Mouse (Mus musculus) embryo, embryonic 10 days (tissue): ENCODE results near the gene Mlip.

Experiments used
- DNase-seq: peaks from one replicate; pipeline ENCODE4 v3.0.0-alpha.2; 2015; ENCODE audit warnings: low spot score

Mlip gene

GRCm38 (mm10) chr9:77347704-77348103, 5.1 kb downstream of the Mlip start:
- no peak for DNase-seq

- no peak for DNase-seq
Measured at GRCm38 (mm10) chr9:77344318-77344717, 8.5 kb downstream of the Mlip start.

- peak; percentile 42 for DNase-seq
Measured at GRCm38 (mm10) chr9:77340159-77340862, 12.5 kb downstream of the Mlip start.

- DNase-seq: no peak
Measured at GRCm38 (mm10) chr9:77339571-77340148, 13.1 kb downstream of the Mlip start.

- DNase-seq: no peak
Measured at GRCm38 (mm10) chr9:77335370-77335769, 17.4 kb downstream of the Mlip start.

- no peak for DNase-seq
Measured at GRCm38 (mm10) chr9:77318346-77318745, 34.4 kb downstream of the Mlip start.

- no peak for DNase-seq
Measured at GRCm38 (mm10) chr9:77310548-77310947, 42.2 kb downstream of the Mlip start.

- no peak for DNase-seq
Measured at GRCm38 (mm10) chr9:77305417-77305816, 47.4 kb downstream of the Mlip start.

- no peak for DNase-seq
Measured at GRCm38 (mm10) chr9:77302340-77302739, 50.4 kb downstream of the Mlip start.

- DNase-seq: no peak
Measured at GRCm38 (mm10) chr9:77287958-77288357, 64.8 kb downstream of the Mlip start.

- DNase-seq: no peak
Measured at GRCm38 (mm10) chr9:77279371-77279770, 73.4 kb downstream of the Mlip start.

- DNase-seq: no peak
Measured at GRCm38 (mm10) chr9:77278055-77278454, 74.7 kb downstream of the Mlip start.

GRCm38 (mm10) chr9:77277270-77277669, 75.5 kb downstream of the Mlip start:
- no peak for DNase-seq

- no peak for DNase-seq
Measured at GRCm38 (mm10) chr9:77276451-77277154, 76.2 kb downstream of the Mlip start.

- no peak for DNase-seq
Measured at GRCm38 (mm10) chr9:77272727-77273126, 80.0 kb downstream of the Mlip start.

GRCm38 (mm10) chr9:77265268-77266017, 87.3 kb downstream of the Mlip start:
- no peak for DNase-seq

- no peak for DNase-seq
Measured at GRCm38 (mm10) chr9:77259052-77259451, 93.7 kb downstream of the Mlip start.

- no peak for DNase-seq
Measured at GRCm38 (mm10) chr9:77258265-77258664, 94.5 kb downstream of the Mlip start.

- DNase-seq: no peak
Measured at GRCm38 (mm10) chr9:77254514-77254913, 98.3 kb downstream of the Mlip start.

GRCm38 (mm10) chr9:77252761-77253160, 100.0 kb downstream of the Mlip start:
- no peak for DNase-seq

- DNase-seq: no peak
Measured at GRCm38 (mm10) chr9:77252134-77252533, 100.6 kb downstream of the Mlip start.

- no peak for DNase-seq
Measured at GRCm38 (mm10) chr9:77251511-77252112, 101.2 kb downstream of the Mlip start.
